Mouse (Mus musculus) forebrain, embryonic 14.5 days (tissue): Measurements from ENCODE around the gene Cd302. TPM values are rescaled to one million over a fixed set of nuclear protein-coding genes. Genes with fewer than 3 reads are reported as not detected.

Experiments
- ATAC-seq: fragments of 200-750 bp; cut with Nextera tagmentation; 2 replicates; pipeline ENCODE4 v1.8.0; 2017; ENCODE audit warnings: mild to moderate bottlenecking, moderate library complexity
- DNase-seq: peaks from one replicate; pipeline ENCODE4 v3.0.0-alpha.2; 2015; ENCODE audit warnings: low spot score
- H3K27ac ChIP-seq: fragments of 300-500 bp; sonication (generic); 2 replicates; pipeline ENCODE4 v1.5.1; 2014; ENCODE audit warnings: low read depth, mild to moderate bottlenecking, control low read depth, low read length, moderate library complexity
- H3K27me3 ChIP-seq: fragments of 300-500 bp; sonication (generic); replicated peaks from 2 replicates; pipeline ENCODE4 v1.6.1; 2014; ENCODE audit warnings: low read length, control low read depth, mixed read lengths; ENCODE audit not compliant: control insufficient read depth, insufficient read depth
- H3K36me3 ChIP-seq: fragments of 300-500 bp; sonication (generic); 2 replicates; pipeline ENCODE4 v1.6.1; 2014; ENCODE audit warnings: low read length, control low read depth; ENCODE audit not compliant: control insufficient read depth, insufficient read depth
- H3K4me1 ChIP-seq: fragments of 300-500 bp; sonication (generic); 2 replicates; pipeline ENCODE4 v1.6.1; 2014; ENCODE audit warnings: antibody characterized with exemption, low read length, control low read depth; ENCODE audit not compliant: control insufficient read depth, insufficient read depth
- H3K4me2 ChIP-seq: fragments of 300-500 bp; sonication (generic); 2 replicates; pipeline ENCODE4 v1.6.1; 2014; ENCODE audit warnings: mild to moderate bottlenecking, control low read depth, low read length
- H3K4me3 ChIP-seq: fragments of 300-500 bp; sonication (generic); 2 replicates; pipeline ENCODE4 v1.5.1; 2014; ENCODE audit warnings: low read depth, low read length, control low read depth
- H3K9ac ChIP-seq: fragments of 300-500 bp; sonication (generic); 2 replicates; pipeline ENCODE4 v1.6.1; 2014; ENCODE audit warnings: mild to moderate bottlenecking, low read length, control low read depth, moderate library complexity
- H3K9me3 ChIP-seq: fragments of 300-500 bp; sonication (generic); replicated peaks from 2 replicates; pipeline ENCODE4 v1.6.1; 2016; ENCODE audit warnings: low read length, control low read depth, mixed read lengths; ENCODE audit not compliant: control insufficient read depth
- WGBS: fragments of 180-500 bp; shearing (Covaris S2); extraction: QIAGEN DNeasy Blood & Tissue Kit; methylation state at CpG from one replicate; pipeline ENCODE4 v1.1.7; 2014; 5-methylcytosine and 5-hydroxymethylcytosine counted together
- polyA plus RNA-seq: library from polyadenylated mRNA; unstranded; fragments of >200 nt; fragmentation: Nextera tagmentation; extraction: Ambion mirVana; gene quantifications from 2 replicates; pipeline ENCODE4 v1.2.1, GENCODE M21; 2014

Gene Cd302
- polyA plus RNA-seq, 1 experiment from 2014 or later = 12.6 TPM

GRCm38 (mm10) chr2:60291381-60291780 is 7.1 kb upstream of the Cd302 start:
- no peak overlapping the region for H3K4me3 ChIP-seq
- no peak overlapping the region for H3K9ac ChIP-seq
- no peak overlapping the region for H3K4me2 ChIP-seq
- DNase-seq (no peak), ATAC-seq (no peak)
- no peaks in the 10 kb centered on the region for H3K27me3 ChIP-seq
- no peaks in the 10 kb centered on the region for H3K9me3 ChIP-seq
- H3K27ac ChIP-seq = no peak overlapping the region
- WGBS = 82% methylated on average over 4 of the region's 4 CpGs
- H3K4me1 ChIP-seq = no peaks in the 10 kb centered on the region
- no peaks in the 10 kb centered on the region for H3K36me3 ChIP-seq

DNA sequence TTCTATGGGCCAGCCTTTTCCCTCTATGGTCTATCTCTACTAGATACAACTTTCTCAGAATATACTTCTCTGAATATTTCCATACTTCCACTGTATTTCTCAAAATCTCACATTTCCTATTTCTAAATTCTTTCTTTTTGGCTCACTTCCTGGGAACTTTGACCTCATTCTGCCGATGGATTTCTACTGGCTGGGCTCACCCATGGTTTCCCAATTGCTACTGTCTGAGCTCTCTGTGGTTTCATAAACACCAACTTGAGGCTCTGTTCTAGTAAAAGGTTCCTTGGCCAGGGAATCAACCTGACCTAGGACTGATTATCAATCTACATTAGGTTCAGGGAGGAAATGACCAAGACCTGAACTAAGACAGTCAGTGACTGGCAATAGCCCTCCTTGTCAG is 5.2 kb upstream of the Cd302 start:
- Histone ChIP-seq H3K9ac (no peak overlapping the region), H3K4me1 (no peaks in the 10 kb centered on the region), H3K9me3 (no peaks in the 10 kb centered on the region), H3K27me3 (0 out of 2 replicates have a peak, but pooled peaks cover 2% of the 10 kb centered on the region), H3K4me2 (no peak overlapping the region), H3K4me3 (no peak overlapping the region), H3K27ac (no peak overlapping the region), H3K36me3 (no peaks in the 10 kb centered on the region)
- no peak for ATAC-seq
- no peak for DNase-seq
- 91% methylated on average over 1 of the region's 1 CpGs for WGBS

DNA sequence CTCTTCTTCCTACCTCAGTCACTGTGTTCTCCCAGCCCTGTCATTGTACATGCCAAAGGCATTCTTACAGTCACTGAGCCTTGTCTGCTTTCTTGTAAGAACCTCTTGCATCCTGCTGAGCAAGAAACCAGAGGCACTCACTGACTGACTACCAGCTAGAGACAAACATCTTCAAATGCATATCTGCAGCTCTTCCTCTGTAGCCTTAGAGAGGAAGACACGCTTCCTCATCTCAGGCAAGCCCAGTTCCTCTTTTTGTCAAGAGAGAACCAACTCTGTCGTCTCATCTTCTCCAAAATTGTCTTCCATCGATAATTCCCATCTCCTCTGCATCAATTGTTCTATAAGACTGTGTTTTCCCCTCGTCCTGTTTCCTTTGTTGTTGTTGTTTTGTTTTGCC is 4.3 kb upstream of the Cd302 start:
- Histone ChIP-seq H3K4me2 (no peak overlapping the region), H3K27ac (no peak overlapping the region), H3K27me3 (0 out of 2 replicates have a peak, but pooled peaks cover 2% of the 10 kb centered on the region), H3K36me3 (no peaks in the 10 kb centered on the region), H3K4me3 (no peak overlapping the region), H3K9ac (no peak overlapping the region), H3K9me3 (no peaks in the 10 kb centered on the region), H3K4me1 (no peaks in the 10 kb centered on the region)
- ATAC-seq = no peak
- 80% methylated on average over 4 of the region's 4 CpGs for WGBS
- DNase-seq = no peak

DNA sequence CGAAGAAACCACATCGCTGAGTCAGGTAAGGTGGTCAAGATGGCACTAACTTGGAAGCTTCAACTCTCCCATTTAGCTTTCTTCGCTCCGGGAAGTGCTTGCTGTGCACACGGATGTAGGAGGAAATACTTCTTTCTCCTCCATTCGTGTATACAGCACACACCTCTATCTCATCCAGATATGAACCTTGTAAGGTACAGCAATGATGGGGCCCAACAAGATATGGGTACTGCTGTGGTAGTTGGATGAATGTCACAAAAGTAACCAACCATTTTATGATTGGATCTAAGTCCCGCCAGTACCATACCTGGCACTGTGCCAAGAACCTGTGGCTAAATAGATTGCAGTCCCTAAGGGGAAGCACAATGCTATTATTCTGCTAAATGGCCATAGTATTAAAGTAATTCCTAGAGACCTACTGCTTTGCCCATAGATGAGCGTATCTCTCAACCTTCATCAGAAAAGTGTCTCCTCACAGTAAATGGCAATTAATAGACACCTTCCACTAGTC is 874 bp upstream of the Cd302 start:
- Histone ChIP-seq H3K4me3 (no peak overlapping the region), H3K27me3 (0 out of 2 replicates have a peak, but pooled peaks cover 4% of the 10 kb centered on the region), H3K36me3 (no peaks in the 10 kb centered on the region), H3K4me1 (no peaks in the 10 kb centered on the region), H3K27ac (no peak overlapping the region), H3K4me2 (no peak overlapping the region), H3K9ac (no peak overlapping the region), H3K9me3 (no peaks in the 10 kb centered on the region)
- no peak for ATAC-seq
- peak; percentile 8 for DNase-seq
- WGBS = 85% methylated on average over 8 of the region's 8 CpGs

- Histone ChIP-seq H3K9ac (peak overlapping the region; percentile 63), H3K4me2 (peak overlapping the region; percentile 77), H3K36me3 (no peaks in the 10 kb centered on the region), H3K4me1 (no peaks in the 10 kb centered on the region), H3K4me3 (peak overlapping the region; percentile 42), H3K27ac (no peak overlapping the region), H3K27me3 (0 out of 2 replicates have a peak, but pooled peaks cover 4% of the 10 kb centered on the region), H3K9me3 (no peaks in the 10 kb centered on the region)
- ATAC-seq (peak; percentile 89), DNase-seq (peak; percentile 63)
- 2% methylated on average over 42 of the region's 42 CpGs for WGBS
These were observed 379 bp downstream of the Cd302 start for GRCm38 (mm10) chr2:60283751-60284466.

- peak; percentile 17 for DNase-seq
- Histone ChIP-seq H3K9ac (peak overlapping the region; percentile 63), H3K4me1 (no peaks in the 10 kb centered on the region), H3K4me3 (peak overlapping the region; percentile 42), H3K27me3 (0 out of 2 replicates have a peak, but pooled peaks cover 4% of the 10 kb centered on the region), H3K9me3 (no peaks in the 10 kb centered on the region), H3K36me3 (no peaks in the 10 kb centered on the region), H3K27ac (no peak overlapping the region), H3K4me2 (peak overlapping the region; percentile 77)
- no peak; the same call in 1 of the 2 replicates for ATAC-seq
- WGBS = 7% methylated on average over 9 of the region's 9 CpGs
These were observed 1.0 kb downstream of the Cd302 start for GRCm38 (mm10) chr2:60283208-60283750.

- Histone ChIP-seq H3K9me3 (no peaks in the 10 kb centered on the region), H3K27ac (no peak overlapping the region), H3K27me3 (0 out of 2 replicates have a peak, but pooled peaks cover 4% of the 10 kb centered on the region), H3K36me3 (no peaks in the 10 kb centered on the region), H3K4me2 (no peak overlapping the region; the same call in 1 of the 2 replicates), H3K4me3 (no peak overlapping the region), H3K9ac (no peak overlapping the region), H3K4me1 (no peaks in the 10 kb centered on the region)
- ATAC-seq (no peak), DNase-seq (no peak)
- 80% methylated on average over 4 of the region's 4 CpGs for WGBS
These were observed 1.7 kb downstream of the Cd302 start for GRCm38 (mm10) chr2:60282625-60283024.

GRCm38 (mm10) chr2:60278627-60279026 is 5.7 kb downstream of the Cd302 start:
- no peak overlapping the region for H3K9ac ChIP-seq
- no peaks in the 10 kb centered on the region for H3K4me1 ChIP-seq
- no peak overlapping the region for H3K27ac ChIP-seq
- WGBS = 89% methylated on average over 4 of the region's 4 CpGs
- H3K36me3 ChIP-seq = no peaks in the 10 kb centered on the region
- no peak overlapping the region for H3K4me2 ChIP-seq
- ATAC-seq (no peak), DNase-seq (no peak)
- 0 out of 2 replicates have a peak, but pooled peaks cover 2% of the 10 kb centered on the region for H3K27me3 ChIP-seq
- H3K9me3 ChIP-seq = no peaks in the 10 kb centered on the region
- no peak overlapping the region for H3K4me3 ChIP-seq
